Mouse (Mus musculus) hindbrain, embryonic 10.5 days (tissue): ENCODE measurements around the gene Slc7a15. TPM values are rescaled to one million over a fixed set of nuclear protein-coding genes. Genes with fewer than 3 reads are reported as not detected.

Source experiments
- DNase-seq: peaks from one replicate; pipeline ENCODE4 v3.0.0-alpha.2; 2017; ENCODE audit warnings: low spot score
- H3K27ac ChIP-seq: fragments of 300-500 bp; sonication (generic); 2 replicates; pipeline ENCODE4 v1.5.1; 2016; ENCODE audit warnings: mild to moderate bottlenecking, moderate library complexity
- H3K27me3 ChIP-seq: fragments of 300-500 bp; sonication (generic); 2 replicates; pipeline ENCODE4 v1.6.1; 2016; ENCODE audit warnings: mild to moderate bottlenecking; ENCODE audit not compliant: poor library complexity, insufficient read depth, severe bottlenecking
- H3K36me3 ChIP-seq: fragments of 300-500 bp; sonication (generic); 2 replicates; pipeline ENCODE4 v1.6.1; 2016; ENCODE audit warnings: mild to moderate bottlenecking, moderate library complexity
- H3K4me1 ChIP-seq: fragments of 300-500 bp; sonication (generic); replicated peaks from 2 replicates; pipeline ENCODE4 v1.6.1; 2016; ENCODE audit warnings: mild to moderate bottlenecking
- H3K4me3 ChIP-seq: fragments of 300-500 bp; sonication (generic); 2 replicates; pipeline ENCODE4 v1.5.1; 2016; ENCODE audit warnings: mild to moderate bottlenecking, moderate library complexity
- H3K9me3 ChIP-seq: fragments of 300-500 bp; sonication (generic); 2 replicates; pipeline ENCODE4 v1.6.1; 2016; ENCODE audit warnings: mild to moderate bottlenecking, moderate library complexity
- WGBS: fragments of 180-500 bp; shearing (Covaris S2); methylation state at CpG from one replicate; pipeline ENCODE4 v1.1.7; 2016; 5-methylcytosine and 5-hydroxymethylcytosine counted together
- polyA plus RNA-seq: library from polyadenylated mRNA; unstranded; fragments of >200 nt; fragmentation: Nextera tagmentation; extraction: Ambion mirVana; gene quantifications from 2 replicates; pipeline ENCODE4 v1.2.1, GENCODE M21; 2016

Gene Slc7a15
- polyA plus RNA-seq, 1 experiment from 2014 or later = not detected

DNA sequence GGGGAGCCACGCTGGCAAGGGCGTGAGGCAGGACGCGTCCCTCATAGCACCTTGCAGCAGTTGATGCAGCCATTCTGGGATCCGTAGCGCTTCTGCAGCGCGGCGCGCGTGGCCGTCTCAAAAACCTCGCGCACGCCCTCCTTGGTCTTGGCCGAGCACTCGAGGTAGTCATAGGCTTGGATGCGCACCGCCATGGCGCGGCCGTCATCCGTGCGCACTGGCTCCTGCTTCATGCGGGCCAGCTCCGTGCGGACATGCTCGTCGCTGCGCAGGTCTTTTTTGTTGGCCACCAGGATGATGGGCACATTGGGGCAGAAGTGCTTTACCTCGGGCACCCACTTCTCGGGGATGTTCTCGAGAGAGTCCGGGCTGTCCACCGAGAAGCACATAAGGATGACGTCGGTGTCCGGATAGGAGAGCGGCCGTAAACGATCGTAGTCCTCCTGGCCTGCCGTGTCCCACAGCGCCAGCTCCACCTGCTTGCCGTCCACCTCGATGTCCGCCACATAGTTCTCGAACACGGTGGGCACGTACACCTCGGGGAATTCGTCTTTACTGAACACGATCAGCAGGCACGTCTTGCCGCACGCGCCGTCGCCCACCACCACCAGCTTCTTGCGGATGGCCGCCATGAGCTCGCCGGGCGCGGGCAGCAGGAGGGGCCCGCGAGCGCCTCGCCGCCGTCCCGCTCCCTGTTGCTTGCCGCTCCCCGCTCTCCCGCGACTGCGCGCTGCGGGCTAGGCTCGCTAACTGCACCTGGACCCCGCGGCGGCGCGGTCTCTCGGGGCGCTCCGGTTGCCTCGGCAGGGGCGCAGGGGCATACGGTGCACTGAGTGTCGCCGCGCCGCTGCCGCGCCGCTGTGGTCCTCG lies 99.6 kb downstream of the Slc7a15 start:
- Histone ChIP-seq H3K27me3 (no peaks in the 10 kb centered on the region), H3K4me3 (peak overlapping the region; percentile 92), H3K36me3 (no peaks in the 10 kb centered on the region), H3K9me3 (no peaks in the 10 kb centered on the region), H3K27ac (peak overlapping the region; percentile 100), H3K4me1 (peaks cover 53% of the 10 kb centered on the region)
- peak; percentile 78 for DNase-seq
- under 1% methylated on average over 99 of the region's 99 CpGs for WGBS

- Histone ChIP-seq H3K4me1 (peaks cover 53% of the 10 kb centered on the region), H3K27ac (peak overlapping the region; percentile 100), H3K36me3 (no peaks in the 10 kb centered on the region), H3K4me3 (peak overlapping the region; percentile 92), H3K9me3 (no peaks in the 10 kb centered on the region), H3K27me3 (no peaks in the 10 kb centered on the region)
- WGBS = 4% methylated on average over 13 of the region's 13 CpGs
- no peak for DNase-seq
These were observed 100.3 kb downstream of the Slc7a15 start for GRCm38 (mm10) chr12:8498591-8499000.

GRCm38 (mm10) chr12:8498148-8498571 lies 100.7 kb downstream of the Slc7a15 start:
- H3K4me1 ChIP-seq = peaks cover 53% of the 10 kb centered on the region
- H3K9me3 ChIP-seq = no peaks in the 10 kb centered on the region
- H3K27me3 ChIP-seq = no peaks in the 10 kb centered on the region
- H3K4me3 ChIP-seq = peak overlapping the region; percentile 92
- no peaks in the 10 kb centered on the region for H3K36me3 ChIP-seq
- peak overlapping the region; percentile 100 for H3K27ac ChIP-seq
- 11% methylated on average over 8 of the region's 8 CpGs for whole genome bisulfite sequencing
- peak; percentile 55 for DNase-seq

GRCm38 (mm10) chr12:8497314-8497706 lies 101.6 kb downstream of the Slc7a15 start:
- peaks cover 53% of the 10 kb centered on the region for H3K4me1 ChIP-seq
- DNase-seq = no peak
- H3K4me3 ChIP-seq = peak overlapping the region; percentile 92
- H3K9me3 ChIP-seq = no peaks in the 10 kb centered on the region
- WGBS = 37% methylated on average over 2 of the region's 2 CpGs
- no peaks in the 10 kb centered on the region for H3K36me3 ChIP-seq
- H3K27me3 ChIP-seq = no peaks in the 10 kb centered on the region
- H3K27ac ChIP-seq = 0 out of 2 replicates have a peak overlapping the region, but pooled peaks have one; percentile 1

DNA sequence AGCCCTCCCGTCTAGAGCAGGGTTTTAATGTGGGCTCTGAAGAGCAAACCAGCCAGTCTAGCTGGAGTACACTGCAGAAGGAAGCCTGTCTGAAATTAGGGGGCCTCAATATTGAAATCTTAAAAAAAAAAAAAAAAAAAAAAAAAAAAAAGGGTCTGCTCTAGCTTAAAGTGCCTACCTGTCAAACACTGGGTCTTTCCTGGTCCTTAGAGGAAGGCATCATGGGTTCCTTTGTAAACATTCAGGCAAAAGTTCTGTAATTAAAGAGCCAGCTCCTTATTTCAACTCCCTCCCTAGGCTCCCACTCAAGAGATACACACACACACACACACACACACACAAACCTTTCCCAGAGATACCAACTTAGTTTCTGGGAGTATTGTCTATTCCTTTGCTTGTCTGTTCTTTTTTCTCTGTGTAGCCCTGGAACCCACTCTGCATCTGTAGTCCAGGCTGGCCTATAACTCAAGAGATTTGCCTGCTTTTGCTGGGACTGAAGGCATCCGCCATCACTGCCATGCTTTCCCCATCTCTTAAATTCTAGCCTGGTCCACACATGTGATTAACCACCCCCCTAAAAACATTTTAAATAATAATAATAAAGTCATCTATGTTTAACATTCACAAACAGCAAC lies 102.1 kb downstream of the Slc7a15 start:
- peak overlapping the region; percentile 92 for H3K4me3 ChIP-seq
- H3K27ac ChIP-seq = 0 out of 2 replicates have a peak overlapping the region, but pooled peaks have one; percentile 1
- no peak for DNase-seq
- WGBS = 38% methylated on average over 2 of the region's 2 CpGs
- no peaks in the 10 kb centered on the region for H3K27me3 ChIP-seq
- H3K4me1 ChIP-seq = peaks cover 53% of the 10 kb centered on the region
- no peaks in the 10 kb centered on the region for H3K36me3 ChIP-seq
- H3K9me3 ChIP-seq = no peaks in the 10 kb centered on the region

- peak overlapping the region; percentile 30 for H3K4me3 ChIP-seq
- no peaks in the 10 kb centered on the region for H3K36me3 ChIP-seq
- H3K27me3 ChIP-seq = no peaks in the 10 kb centered on the region
- H3K27ac ChIP-seq = peak overlapping the region; percentile 60
- no peaks in the 10 kb centered on the region for H3K9me3 ChIP-seq
- peak; percentile 38 for DNase-seq
- 28% methylated on average over 15 of the region's 15 CpGs for WGBS
- H3K4me1 ChIP-seq = peaks cover 47% of the 10 kb centered on the region
These were observed 102.8 kb downstream of the Slc7a15 start for GRCm38 (mm10) chr12:8495881-8496678.

- Histone ChIP-seq H3K9me3 (no peaks in the 10 kb centered on the region), H3K36me3 (no peaks in the 10 kb centered on the region), H3K27me3 (no peaks in the 10 kb centered on the region), H3K4me3 (no peak overlapping the region), H3K4me1 (peaks cover 37% of the 10 kb centered on the region), H3K27ac (no peak overlapping the region)
- no peak for DNase-seq
- 89% methylated on average over 3 of the region's 3 CpGs for WGBS
These were observed 104.2 kb downstream of the Slc7a15 start for GRCm38 (mm10) chr12:8494675-8495074.

DNA sequence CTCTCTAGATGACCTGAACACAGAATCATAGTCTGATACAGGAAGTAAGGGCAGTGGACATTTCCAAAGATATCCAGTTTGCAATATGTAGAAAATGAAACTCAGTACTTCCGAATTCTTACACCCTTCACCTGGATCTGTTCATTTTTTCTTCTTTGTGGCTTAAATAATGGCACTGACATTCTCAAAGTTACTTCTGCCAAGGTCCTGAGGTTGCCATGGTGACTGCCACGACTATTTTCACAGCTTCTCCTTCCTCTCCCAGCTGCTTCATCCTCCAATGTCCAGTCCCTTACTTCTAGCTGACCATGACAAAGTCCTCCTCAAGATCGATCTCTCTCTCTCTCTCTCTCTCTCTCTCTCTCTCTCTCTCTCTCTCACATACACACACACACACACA lies 105.5 kb downstream of the Slc7a15 start:
- DNase-seq = no peak
- no peaks in the 10 kb centered on the region for H3K9me3 ChIP-seq
- peaks cover 29% of the 10 kb centered on the region for H3K4me1 ChIP-seq
- no peak overlapping the region for H3K27ac ChIP-seq
- no peaks in the 10 kb centered on the region for H3K27me3 ChIP-seq
- 60% methylated on average over 3 of the region's 3 CpGs for WGBS
- no peak overlapping the region for H3K4me3 ChIP-seq
- H3K36me3 ChIP-seq = no peaks in the 10 kb centered on the region

- Histone ChIP-seq H3K27me3 (no peaks in the 10 kb centered on the region), H3K27ac (no peak overlapping the region), H3K36me3 (no peaks in the 10 kb centered on the region), H3K9me3 (no peaks in the 10 kb centered on the region), H3K4me3 (no peak overlapping the region), H3K4me1 (peaks cover 5% of the 10 kb centered on the region; the same call in 1 of the 2 replicates)
- 76% methylated on average over 4 of the region's 4 CpGs for WGBS
- no peak for DNase-seq
These were observed 109.8 kb downstream of the Slc7a15 start for GRCm38 (mm10) chr12:8489098-8489497.

GRCm38 (mm10) chr12:8488652-8488980 lies 110.2 kb downstream of the Slc7a15 start:
- Histone ChIP-seq H3K27ac (no peak overlapping the region), H3K9me3 (no peaks in the 10 kb centered on the region), H3K36me3 (no peaks in the 10 kb centered on the region), H3K27me3 (no peaks in the 10 kb centered on the region), H3K4me1 (peaks cover 5% of the 10 kb centered on the region; the same call in 1 of the 2 replicates), H3K4me3 (no peak overlapping the region)
- WGBS = 92% methylated on average over 4 of the region's 4 CpGs
- no peak for DNase-seq

DNA sequence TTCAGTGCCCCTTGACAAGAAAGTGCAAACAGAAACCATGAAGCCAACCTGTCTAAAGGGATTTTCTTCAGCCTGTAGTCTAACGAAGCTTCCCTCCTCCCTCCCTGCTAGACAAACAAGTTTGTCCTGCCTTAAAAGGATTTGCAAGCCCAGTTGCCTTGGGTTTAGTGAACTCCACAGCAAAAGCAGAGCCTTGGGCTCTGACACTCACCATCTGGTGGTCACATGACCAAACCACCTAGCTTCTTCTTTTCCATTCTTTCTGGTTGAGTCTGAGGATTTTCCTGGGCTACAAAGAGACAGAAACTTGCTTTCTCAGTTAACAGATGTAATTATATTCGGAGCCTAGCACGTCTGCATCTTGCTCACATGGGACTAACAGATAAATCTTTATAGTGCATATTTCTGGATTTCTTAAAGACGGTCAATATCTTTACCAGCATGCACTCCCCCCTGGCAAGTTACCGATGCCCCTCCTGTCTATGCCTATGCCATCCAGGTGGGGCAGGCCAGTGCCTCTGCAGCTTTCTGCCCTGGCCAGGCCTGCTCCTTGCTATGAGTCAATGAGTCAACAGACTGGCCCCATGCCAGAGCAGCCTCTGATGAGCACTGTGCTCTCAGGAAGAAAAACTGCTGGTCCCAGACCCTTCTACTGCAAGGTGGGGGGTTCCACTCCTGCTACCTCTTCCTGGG lies 110.8 kb downstream of the Slc7a15 start:
- Histone ChIP-seq H3K36me3 (no peaks in the 10 kb centered on the region), H3K4me1 (peaks cover 5% of the 10 kb centered on the region; the same call in 1 of the 2 replicates), H3K4me3 (no peak overlapping the region), H3K27me3 (no peaks in the 10 kb centered on the region), H3K9me3 (no peaks in the 10 kb centered on the region), H3K27ac (no peak overlapping the region)
- DNase-seq = no peak
- WGBS = 76% methylated on average over 5 of the region's 5 CpGs

DNA sequence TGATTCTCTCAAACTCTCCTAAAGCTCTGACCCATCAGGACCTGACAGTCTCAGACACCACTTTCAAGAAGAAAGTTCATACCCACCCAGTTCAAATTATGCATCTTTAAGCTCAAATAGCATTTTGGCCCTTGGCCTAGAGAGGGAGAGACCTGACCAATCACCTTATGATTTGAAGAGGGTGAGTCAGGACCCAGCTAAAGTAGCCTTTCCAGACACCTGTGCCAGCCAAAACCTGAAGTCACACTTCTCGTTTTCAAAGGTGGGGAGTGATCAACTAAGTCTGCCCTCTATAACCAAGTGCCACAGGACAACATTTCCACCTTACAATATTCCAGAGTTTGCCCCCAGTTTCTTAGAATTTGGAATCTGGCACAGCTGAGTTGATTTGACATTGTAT lies 111.6 kb downstream of the Slc7a15 start:
- H3K27ac ChIP-seq = no peak overlapping the region
- no peak overlapping the region for H3K4me3 ChIP-seq
- DNase-seq = no peak
- no peaks in the 10 kb centered on the region for H3K27me3 ChIP-seq
- H3K9me3 ChIP-seq = no peaks in the 10 kb centered on the region
- WGBS = 85% methylated on average over 1 of the region's 1 CpGs
- H3K4me1 ChIP-seq = peaks cover 5% of the 10 kb centered on the region; the same call in 1 of the 2 replicates
- no peaks in the 10 kb centered on the region for H3K36me3 ChIP-seq
